Mouse (Mus musculus): Measurements from ENCODE around the gene Prdm15. TPM values are rescaled to one million over a fixed set of nuclear protein-coding genes. Genes with fewer than 3 reads are reported as not detected.

The Prdm15 gene
- polyA plus RNA-seq, 1 experiment = 5.1 TPM

- 47% methylated on average over 3 of the region's 3 CpGs for WGBS
- DNase-seq (ENCODE audit: low read depth, low spot score) = no peak
These were observed 92.0 kb downstream of the Prdm15 start for GRCm38 (mm10) chr16:97759681-97760080.

- 39% methylated on average over 2 of the region's 2 CpGs for whole genome bisulfite sequencing
- no peak for DNase-seq (ENCODE audit: low read depth, low spot score)
These were observed 93.4 kb downstream of the Prdm15 start for GRCm38 (mm10) chr16:97758288-97758687.

GRCm38 (mm10) chr16:97756460-97756859, 95.2 kb downstream of the Prdm15 start:
- no peak for DNase-seq (ENCODE audit: low read depth, low spot score)
- 22% methylated on average over 2 of the region's 2 CpGs for WGBS

GRCm38 (mm10) chr16:97752316-97752941, 99.2 kb downstream of the Prdm15 start:
- WGBS = 43% methylated on average over 3 of the region's 3 CpGs
- no peak for DNase-seq (ENCODE audit: low read depth, low spot score)

GRCm38 (mm10) chr16:97751884-97752283, 99.8 kb downstream of the Prdm15 start:
- WGBS = 10% methylated on average over 8 of the region's 8 CpGs
- DNase-seq (ENCODE audit: low read depth, low spot score) = no peak

- DNase-seq (ENCODE audit: low read depth, low spot score) = no peak
- WGBS = 76% methylated on average over 6 of the region's 6 CpGs
These were observed 103.2 kb downstream of the Prdm15 start for GRCm38 (mm10) chr16:97748421-97748820.

Other genes with a start within 250 kb of the Prdm15 start
- 67.5 and 107 TPM in 2 replicates for gene Tmprss2, start 240.7 kb downstream of the Prdm15 start, polyA plus RNA-seq (2012; rRNA removed)
- gene Ripk4, start 88.1 kb downstream of the Prdm15 start, polyA plus RNA-seq (2012; rRNA removed) = 13.1 and 21.3 TPM in 2 replicates
- 10.1 and 13.2 TPM in 2 replicates for gene C2cd2, start 110.7 kb upstream of the Prdm15 start, polyA plus RNA-seq (2012; rRNA removed)
- 9.8 and 13.7 TPM in 2 replicates for gene Zbtb21, start 110.8 kb upstream of the Prdm15 start, polyA plus RNA-seq (2012; rRNA removed)
- gene B230307C23Rik, start 145.5 kb upstream of the Prdm15 start, polyA plus RNA-seq (2012; rRNA removed) = 7.1 and 8.2 TPM in 2 replicates
- 1.2 and 1.4 TPM in 2 replicates for gene A630089N07Rik, start 230.6 kb upstream of the Prdm15 start, polyA plus RNA-seq (2012; rRNA removed)

All from large intestine, adult 2 months (tissue).